ENCODE assay signal across 11 mouse cellular contexts in the genomic region with DNA sequence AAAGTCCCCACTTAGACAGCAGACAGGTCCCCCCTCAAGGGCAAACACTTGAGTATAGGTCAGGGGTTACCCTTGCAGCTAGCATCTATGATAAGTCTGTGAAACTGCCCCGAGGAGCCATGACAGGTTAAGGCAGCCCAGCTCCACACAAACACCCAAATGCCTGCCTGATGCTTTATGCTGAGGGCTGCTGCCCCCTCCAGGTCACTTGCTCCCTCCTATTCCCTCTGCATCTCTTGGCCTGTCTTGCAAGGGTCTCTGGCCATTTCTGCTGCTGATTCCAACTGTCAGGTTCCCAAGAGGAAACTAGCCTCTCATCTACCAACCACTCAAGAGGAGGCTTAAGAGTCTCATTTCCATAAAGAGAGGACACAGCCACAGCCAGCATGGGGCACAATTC. TPM values are rescaled to one million over a fixed set of nuclear protein-coding genes. Genes with fewer than 3 reads are reported as not detected.
DNase-seq lines count a peak whose midpoint lies in the region; ATAC-seq and TF ChIP-seq lines count a peak whose summit lies in the region.
"Had no signal": no experiment of that assay in that cellular context is flagged by ENCODE, and none has a peak within 500 bp of the region (broad histone marks: within the 10 kb centered on the region; RNA-seq: fewer than 3 reads in every experiment).

No protein-coding gene starts in this region.

- no peaks in the 10 kb centered on the region for H3K36me3 ChIP-seq in intestine, postnatal 0 days (ENCODE audit: control insufficient read depth, insufficient read depth)
- H3K36me3 ChIP-seq in intestine, embryonic 16.5 days (ENCODE audit: control insufficient read depth, insufficient read depth, low read length), result no peaks in the 10 kb centered on the region
- H3K36me3 ChIP-seq: forebrain, embryonic 12.5 days; limb, embryonic 15.5 days; midbrain, embryonic 12.5 days had no signal

- H3K4me3 ChIP-seq in intestine, postnatal 0 days (ENCODE audit: low read depth, low read length), result no peak overlapping the region
- H3K4me3 ChIP-seq in intestine, embryonic 16.5 days (ENCODE audit: low read length), result no peak overlapping the region
- H3K4me3 ChIP-seq: forebrain, embryonic 12.5 days; limb, embryonic 15.5 days; midbrain, embryonic 12.5 days had no signal

- 0 out of 2 replicates have a peak, but pooled peaks have one; percentile 16 for TF ChIP-seq CTCF in intestine, postnatal 0 days (IDR thresholded peaks at IDR 0.05; ENCODE audit: low read depth)

- no peak for ATAC-seq in intestine, postnatal 0 days
- ATAC-seq in intestine, embryonic 16.5 days, result no peak

- no peak overlapping the region for H3K4me2 ChIP-seq in intestine, postnatal 0 days (replicated peaks; ENCODE audit: low read depth)
- H3K4me2 ChIP-seq in intestine, embryonic 16.5 days (ENCODE audit: low read depth, low read length), result no peak overlapping the region
- H3K4me2 ChIP-seq: forebrain, embryonic 12.5 days; limb, embryonic 15.5 days; midbrain, embryonic 12.5 days had no signal

- no peaks in the 10 kb centered on the region for H3K27me3 ChIP-seq in intestine, postnatal 0 days (replicated peaks; ENCODE audit: control insufficient read depth, insufficient read depth, low read length)
- no peaks in the 10 kb centered on the region for H3K27me3 ChIP-seq in intestine, embryonic 16.5 days (replicated peaks; ENCODE audit: control insufficient read depth, insufficient read depth, low read length)
- H3K27me3 ChIP-seq: forebrain, embryonic 12.5 days had no signal

- DNase-seq in cerebellum, adult 11 months, result peak; percentile 2
- no peak for DNase-seq in cerebellum, adult 11-12 months
- peak; percentile 19 for DNase-seq in lung, postnatal 36 days
- no peak for DNase-seq in lung, postnatal 25 days (ENCODE audit: low spot score)
- peak; percentile 7 to 9 for DNase-seq in cerebellum, postnatal 36 days
- no peak for DNase-seq in yolk sac, embryonic 10.5 days (ENCODE audit: low spot score)

- no peaks in the 10 kb centered on the region for H3K4me1 ChIP-seq in intestine, postnatal 0 days (replicated peaks; ENCODE audit: control insufficient read depth, insufficient read depth, low read length)
- no peaks in the 10 kb centered on the region for H3K4me1 ChIP-seq in intestine, embryonic 16.5 days (ENCODE audit: control insufficient read depth, insufficient read depth, low read length)
- H3K4me1 ChIP-seq: forebrain, embryonic 12.5 days; midbrain, embryonic 12.5 days had no signal

- no peaks in the 10 kb centered on the region for H3K9me3 ChIP-seq in intestine, postnatal 0 days (ENCODE audit: control insufficient read depth)
- H3K9me3 ChIP-seq in intestine, embryonic 16.5 days (ENCODE audit: control insufficient read depth, low read length), result no peaks in the 10 kb centered on the region
- H3K9me3 ChIP-seq: forebrain, embryonic 12.5 days; limb, embryonic 15.5 days; midbrain, embryonic 12.5 days had no signal

- 42% methylated on average over 1 of the region's 1 CpGs for WGBS in intestine, postnatal 0 days
- 45% methylated on average over 1 of the region's 1 CpGs for WGBS in intestine, embryonic 16.5 days

- no peak overlapping the region for H3K9ac ChIP-seq in intestine, postnatal 0 days (ENCODE audit: low read depth, low read length)
- H3K9ac ChIP-seq in intestine, embryonic 16.5 days (ENCODE audit: low read depth, low read length), result no peak overlapping the region
- H3K9ac ChIP-seq: forebrain, embryonic 12.5 days; limb, embryonic 15.5 days; midbrain, embryonic 12.5 days had no signal

- H3K27ac ChIP-seq in intestine, postnatal 0 days (ENCODE audit: low read depth, low read length), result no peak overlapping the region
- no peak overlapping the region for H3K27ac ChIP-seq in intestine, embryonic 16.5 days (ENCODE audit: low read length)
- H3K27ac ChIP-seq: forebrain, embryonic 12.5 days; limb, embryonic 15.5 days; midbrain, embryonic 12.5 days had no signal

RNA-seq across cellular contexts. Expression of a gene that starts 32.4 kb away (rescaled TPM):
- 0.17 and 0.26 TPM in 2 replicates for polyA plus RNA-seq in intestine, postnatal 0 days (2015; fragmentation: Nextera tagmentation; extraction: Ambion mirVana)
- polyA plus RNA-seq in intestine, embryonic 16.5 days (2015; fragmentation: Nextera tagmentation; extraction: Ambion mirVana), result 0.16 and 0.38 TPM in 2 replicates

Comparison
In these comparisons a context has a peak if more than half of its experiments do, and no peak if none do; other contexts are left out.
1. DNase-seq: peak in cerebellum, adult 11 months (single experiment), lung, postnatal 36 days (single experiment) and cerebellum, postnatal 36 days (2 of 2); none in cerebellum, adult 11-12 months (single experiment), lung, postnatal 25 days (single experiment) and yolk sac, embryonic 10.5 days (single experiment).